Mouse (Mus musculus) lung, embryonic 14.5 days (tissue): ENCODE measurements at regions not wholly inside any gene's neighbourhood (a gene's known extent, or its start where the extent isn't known, plus 50 kb on each side); places are given as distances from the start of the nearest gene placed in this dataset.

Source experiments
- ATAC-seq: fragments of 200-750 bp; cut with Nextera tagmentation; 2 replicates; pipeline ENCODE4 v1.8.0; 2017; ENCODE audit warnings: mild to moderate bottlenecking, moderate TSS enrichment, moderate library complexity; ENCODE audit not compliant: insufficient read depth
- DNase-seq: peaks from one replicate; pipeline ENCODE4 v3.0.0-alpha.2; 2015
- H3K27ac ChIP-seq: fragments of 300-500 bp; sonication (generic); 2 replicates; pipeline ENCODE4 v1.5.1; 2014; ENCODE audit warnings: low read depth, mild to moderate bottlenecking, moderate library complexity
- H3K27me3 ChIP-seq: fragments of 300-500 bp; sonication (generic); 2 replicates; pipeline ENCODE4 v1.6.1; 2014; ENCODE audit warnings: low read length, control low read depth; ENCODE audit not compliant: insufficient read depth
- H3K36me3 ChIP-seq: fragments of 300-500 bp; sonication (generic); 2 replicates; pipeline ENCODE4 v1.6.1; 2014; ENCODE audit warnings: control low read depth; ENCODE audit not compliant: insufficient read depth
- H3K4me1 ChIP-seq: fragments of 300-500 bp; sonication (generic); 2 replicates; pipeline ENCODE4 v1.6.1; 2014; ENCODE audit warnings: antibody characterized with exemption, control low read depth; ENCODE audit not compliant: insufficient read depth
- H3K4me2 ChIP-seq: fragments of 300-500 bp; sonication (generic); 2 replicates; pipeline ENCODE4 v1.6.1; 2014; ENCODE audit warnings: mild to moderate bottlenecking
- H3K4me3 ChIP-seq: fragments of 300-500 bp; sonication (generic); 2 replicates; pipeline ENCODE4 v1.5.1; 2014; ENCODE audit warnings: low read depth, low read length
- H3K9ac ChIP-seq: fragments of 300-500 bp; sonication (generic); 2 replicates; pipeline ENCODE4 v1.6.1; 2014
- H3K9me3 ChIP-seq: fragments of 300-500 bp; sonication (generic); 2 replicates; pipeline ENCODE4 v1.6.1; 2016; ENCODE audit warnings: low read depth, low read length, control low read depth
- CTCF ChIP-seq: IDR thresholded peaks from 2 replicates; pipeline ENCODE4 v1.5.1; 2016; ENCODE audit warnings: antibody characterized with exemption, low read depth
- WGBS: fragments of 180-500 bp; shearing (Covaris S2); extraction: QIAGEN DNeasy Blood & Tissue Kit; methylation state at CpG from one replicate; pipeline ENCODE4 v1.1.7; 2014; 5-methylcytosine and 5-hydroxymethylcytosine counted together

- ATAC-seq: no peak
- H3K4me3 ChIP-seq: no peak overlapping the region
- no peak overlapping the region for H3K4me2 ChIP-seq
- no peak overlapping the region for H3K9ac ChIP-seq
- no peak overlapping the region for H3K27ac ChIP-seq
- no peaks in the 10 kb centered on the region for H3K4me1 ChIP-seq
- TF ChIP-seq CTCF: no peak
- no peak for DNase-seq
- 45% methylated on average over 4 of the region's 4 CpGs for whole genome bisulfite sequencing
- H3K27me3 ChIP-seq: no peaks in the 10 kb centered on the region
- no peaks in the 10 kb centered on the region for H3K36me3 ChIP-seq
- H3K9me3 ChIP-seq: no peaks in the 10 kb centered on the region
Observed at GRCm38 (mm10) chr11:17324651-17325050, 67.3 kb downstream of the C1d start.

- ATAC-seq: no peak
- peak; percentile 4 for DNase-seq
- Histone ChIP-seq H3K4me3 (no peak overlapping the region), H3K9ac (no peak overlapping the region), H3K4me2 (no peak overlapping the region), H3K4me1 (no peaks in the 10 kb centered on the region), H3K27me3 (no peaks in the 10 kb centered on the region), H3K36me3 (no peaks in the 10 kb centered on the region), H3K27ac (0 out of 2 replicates have a peak overlapping the region, but pooled peaks have one; percentile 15), H3K9me3 (no peaks in the 10 kb centered on the region)
- WGBS: 60% methylated on average over 10 of the region's 10 CpGs
- no peak for TF ChIP-seq CTCF
Observed at GRCm38 (mm10) chr11:17325731-17326646, 68.6 kb downstream of the C1d start.

GRCm38 (mm10) chr11:17326695-17327094, 69.3 kb downstream of the C1d start:
- ATAC-seq (no peak), DNase-seq (peak; percentile 4)
- Histone ChIP-seq H3K9me3 (no peaks in the 10 kb centered on the region), H3K27me3 (no peaks in the 10 kb centered on the region), H3K9ac (no peak overlapping the region), H3K4me2 (no peak overlapping the region), H3K27ac (0 out of 2 replicates have a peak overlapping the region, but pooled peaks have one; percentile 13), H3K4me1 (no peaks in the 10 kb centered on the region), H3K4me3 (no peak overlapping the region), H3K36me3 (no peaks in the 10 kb centered on the region)
- no peak for TF ChIP-seq CTCF
- WGBS: 60% methylated on average over 4 of the region's 4 CpGs

- no peak overlapping the region for H3K4me2 ChIP-seq
- H3K27ac ChIP-seq: no peak overlapping the region
- H3K36me3 ChIP-seq: no peaks in the 10 kb centered on the region
- H3K9me3 ChIP-seq: no peaks in the 10 kb centered on the region
- no peaks in the 10 kb centered on the region for H3K27me3 ChIP-seq
- no peak overlapping the region for H3K4me3 ChIP-seq
- no peak for TF ChIP-seq CTCF
- no peaks in the 10 kb centered on the region for H3K4me1 ChIP-seq
- no peak for DNase-seq
- no peak overlapping the region for H3K9ac ChIP-seq
- WGBS: 90% methylated on average over 1 of the region's 1 CpGs
- no peak for ATAC-seq
Observed at GRCm38 (mm10) chr11:17351476-17351875, 94.1 kb downstream of the C1d start.

- Histone ChIP-seq H3K4me1 (no peaks in the 10 kb centered on the region), H3K9me3 (no peaks in the 10 kb centered on the region), H3K4me3 (no peak overlapping the region), H3K9ac (no peak overlapping the region), H3K27ac (no peak overlapping the region), H3K36me3 (no peaks in the 10 kb centered on the region), H3K27me3 (no peaks in the 10 kb centered on the region), H3K4me2 (no peak overlapping the region)
- WGBS: 59% methylated on average over 17 of the region's 17 CpGs
- TF ChIP-seq CTCF: no peak
- ATAC-seq (no peak), DNase-seq (no peak)
Observed at GRCm38 (mm10) chr11:17352148-17353130, 95.1 kb downstream of the C1d start.

- Histone ChIP-seq H3K27me3 (no peaks in the 10 kb centered on the region), H3K9me3 (no peaks in the 10 kb centered on the region), H3K4me1 (no peaks in the 10 kb centered on the region), H3K36me3 (no peaks in the 10 kb centered on the region), H3K4me2 (no peak overlapping the region), H3K27ac (no peak overlapping the region), H3K4me3 (no peak overlapping the region), H3K9ac (no peak overlapping the region)
- WGBS: 68% methylated on average over 1 of the region's 1 CpGs
- ATAC-seq (no peak), DNase-seq (no peak)
- TF ChIP-seq CTCF: no peak
Observed at GRCm38 (mm10) chr11:17359698-17360254, 102.4 kb downstream of the C1d start.
